Mouse (Mus musculus) embryonic fibroblast, embryonic 13.5 days (primary cell): Measurements from ENCODE around the gene Prss45.
A peak's percentile ranks its signal among the peaks of the same experiment; 100 is the strongest.

Experiments used
- CTCF ChIP-seq: IDR thresholded peaks from 2 replicates; pipeline ENCODE4 v1.5.1; 2011; ENCODE audit warnings: mild to moderate bottlenecking, control low read depth, low read length, moderate library complexity, borderline replicate concordance; ENCODE audit not compliant: insufficient read depth
- POLR2A ChIP-seq: IDR thresholded peaks from 2 replicates; pipeline ENCODE4 v1.6.1; 2011; ENCODE audit warnings: low read depth, mild to moderate bottlenecking, control low read depth, low read length, moderate library complexity

DNA sequence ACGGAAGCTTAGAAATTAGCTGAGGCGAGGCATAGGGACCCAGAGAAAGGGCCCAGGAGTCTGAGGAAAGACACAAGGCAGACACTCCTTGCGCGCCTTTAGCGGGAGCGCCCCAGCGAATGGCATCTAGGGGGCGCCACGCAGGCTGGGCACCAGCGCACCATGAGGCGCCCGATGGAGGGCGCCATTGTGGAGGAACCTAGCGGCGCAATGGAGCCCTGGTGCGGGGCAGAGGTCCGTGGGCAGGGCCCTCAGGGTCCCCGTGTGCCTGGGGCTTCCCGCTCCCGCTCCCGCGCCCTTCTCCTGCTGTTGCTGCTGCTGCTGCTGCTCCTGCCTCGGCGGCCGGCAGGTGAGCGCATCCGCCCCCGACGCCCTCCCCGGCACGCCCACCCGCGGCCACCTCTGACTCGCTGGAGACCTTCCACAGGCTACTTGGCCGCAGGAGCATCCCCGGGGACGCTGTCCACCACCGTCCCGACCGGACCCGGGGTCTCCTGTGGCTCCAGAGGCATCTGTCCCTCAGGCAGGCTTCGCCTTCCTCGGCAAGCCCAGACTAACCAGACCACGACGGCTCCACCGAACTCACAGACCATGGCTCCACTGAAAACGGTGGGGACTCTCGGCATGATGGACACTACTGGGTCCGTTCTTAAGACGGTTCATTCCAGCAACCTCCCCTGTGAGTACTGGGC, 23.5 kb downstream of the Prss45 start, which contains the start of gene Prss50:
- TF ChIP-seq CTCF: 0 out of 2 replicates have a peak, but pooled peaks have one; percentile 2
- TF ChIP-seq POLR2A: no peak
